Mouse (Mus musculus): Measurements from ENCODE around the gene Gm28710.

DNA sequence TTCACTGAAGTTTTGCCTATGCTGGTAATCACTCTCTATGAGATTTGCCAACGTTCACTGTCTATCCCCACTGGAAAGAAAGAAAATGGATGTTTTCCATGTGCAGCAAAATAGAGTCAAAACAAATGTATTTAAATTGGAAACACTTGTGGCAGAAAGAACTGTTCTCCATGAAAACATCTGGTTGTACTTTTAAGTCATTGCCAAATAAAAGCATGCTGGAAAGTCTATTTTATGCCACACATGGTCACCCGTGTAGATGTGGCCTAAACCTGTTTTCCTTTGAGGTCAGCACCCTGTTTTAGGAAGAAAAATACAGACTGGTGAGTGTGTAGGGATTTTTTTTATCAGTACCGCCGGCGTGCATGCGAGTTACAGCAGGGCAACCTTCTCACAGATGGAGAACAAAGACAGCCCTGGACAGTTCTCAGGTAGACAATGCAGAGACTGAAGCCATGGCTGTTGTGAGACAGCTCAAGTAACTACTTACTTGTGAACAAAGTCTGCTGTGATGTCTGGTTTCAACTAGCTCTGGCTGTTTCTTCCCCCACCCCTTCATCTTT lies 12.9 kb upstream of the Gm28710 start:
- TF ChIP-seq CTCF (IDR thresholded peaks at IDR 0.05; ENCODE audit: low read depth) (no peak), EP300 (IDR thresholded peaks at IDR 0.05; ENCODE audit: low read depth) (no peak)

Data from liver, postnatal 0 days (tissue).